Mouse (Mus musculus): ENCODE data around the gene Vangl1. TPM values are rescaled to one million over a fixed set of nuclear protein-coding genes. Genes with fewer than 3 reads are reported as not detected.

The Vangl1 gene
- total RNA-seq, 1 experiment from 2014 or later = not detected

DNA sequence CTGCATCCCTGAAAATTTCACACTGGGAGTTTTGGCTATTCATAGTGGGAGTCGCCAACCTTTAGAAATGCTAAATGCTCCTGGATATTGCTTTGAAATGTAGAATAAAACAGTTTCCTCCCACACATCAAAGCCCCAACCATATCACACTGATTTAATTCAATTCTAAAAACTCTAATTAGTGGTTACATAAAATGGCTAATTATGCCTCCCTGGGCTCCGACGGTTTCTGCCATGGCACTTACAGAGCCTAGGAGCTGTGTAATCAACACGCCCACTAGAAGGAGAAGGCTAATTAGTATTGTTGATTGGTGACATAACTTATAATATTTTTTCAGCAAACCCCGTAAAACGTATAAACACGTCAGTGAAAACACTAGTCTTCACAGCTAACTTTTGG is 1.4 kb downstream of the Vangl1 start:
- ATAC-seq (ENCODE audit: extremely low read depth, insufficient number of reproducible peaks, low FRiP score, poor library complexity, severe bottlenecking) = no peak

DNA sequence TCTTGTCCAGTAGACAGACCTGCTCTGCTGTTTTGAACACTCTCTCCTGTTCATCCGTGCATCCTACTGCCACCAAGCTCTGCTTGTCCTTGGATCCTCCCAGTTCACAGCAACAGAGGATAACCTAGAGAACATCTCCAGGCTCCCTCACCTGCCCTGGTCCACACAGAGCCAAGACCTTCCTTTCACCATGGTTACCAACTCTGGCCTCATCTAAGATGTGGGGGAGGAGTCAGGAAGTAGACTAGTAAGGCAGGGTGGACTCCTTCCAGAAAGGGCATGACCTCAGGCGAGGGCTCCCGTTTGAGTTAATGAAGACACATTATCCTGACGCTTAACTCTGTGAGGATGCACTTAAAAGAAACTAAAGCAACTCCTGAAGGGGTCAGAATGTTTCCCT is 4.5 kb downstream of the Vangl1 start:
- no peak for ATAC-seq (ENCODE audit: extremely low read depth, insufficient number of reproducible peaks, low FRiP score, poor library complexity, severe bottlenecking)

DNA sequence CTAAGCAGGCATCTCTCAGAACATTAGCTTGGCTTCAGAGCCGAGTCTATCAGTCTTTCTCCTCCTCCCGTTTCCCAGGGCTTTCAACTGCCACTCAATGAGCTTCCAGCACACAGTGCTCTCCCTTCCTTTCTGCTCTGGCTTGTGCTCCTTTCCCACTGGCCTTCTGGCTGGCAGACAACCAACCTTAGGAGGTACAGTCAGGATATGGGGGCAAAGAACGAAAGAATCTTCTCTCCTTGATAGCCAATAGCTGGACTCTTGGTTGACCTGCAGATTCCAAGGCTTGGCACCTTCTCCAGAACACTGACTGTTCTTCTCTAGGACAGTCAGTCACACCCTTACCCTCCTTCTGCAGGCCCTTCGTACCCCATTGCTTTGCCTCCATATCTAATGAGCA is 5.3 kb downstream of the Vangl1 start:
- no peak for ATAC-seq (ENCODE audit: extremely low read depth, insufficient number of reproducible peaks, low FRiP score, poor library complexity, severe bottlenecking)

DNA sequence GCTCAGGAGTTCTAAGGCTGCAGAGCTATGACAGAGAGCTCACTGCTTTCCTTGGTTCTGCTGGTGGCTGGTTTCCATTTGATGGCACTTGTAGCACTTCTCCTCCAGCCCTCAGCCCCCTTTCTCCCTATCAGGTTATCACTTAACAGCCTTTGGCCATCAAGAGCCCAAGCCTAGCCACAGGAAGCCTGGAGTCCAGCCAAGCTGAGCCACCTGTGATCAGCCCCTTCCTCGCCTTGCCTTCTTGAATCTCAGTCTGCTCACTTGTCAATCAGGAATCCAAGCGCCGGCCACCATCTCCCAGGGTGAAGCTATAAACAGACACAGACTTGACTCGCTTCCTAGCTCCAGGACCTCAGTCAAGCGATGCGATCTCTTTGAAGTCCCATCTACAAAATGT is 6.0 kb downstream of the Vangl1 start:
- no peak for ATAC-seq (ENCODE audit: extremely low read depth, insufficient number of reproducible peaks, low FRiP score, poor library complexity, severe bottlenecking)

DNA sequence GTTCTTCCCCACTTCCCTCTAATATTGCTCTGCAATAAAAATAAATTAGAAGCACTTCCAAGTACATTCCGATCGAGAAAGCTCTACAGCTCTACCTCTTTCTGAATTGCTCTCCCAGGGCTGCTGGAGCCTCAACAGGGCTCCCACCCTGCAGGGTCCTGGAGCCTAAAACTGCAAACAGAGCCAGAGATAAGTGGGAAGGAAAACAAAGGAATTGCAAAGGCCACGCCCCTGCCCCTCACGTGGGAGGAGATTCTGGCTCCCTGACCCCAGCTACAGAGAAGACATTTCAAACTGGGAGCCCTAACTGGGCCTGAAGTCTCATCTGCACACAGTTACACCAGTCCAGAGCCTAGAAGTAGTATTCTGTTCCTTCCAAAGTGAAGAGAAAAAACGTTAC is 6.7 kb downstream of the Vangl1 start:
- ATAC-seq (ENCODE audit: extremely low read depth, insufficient number of reproducible peaks, low FRiP score, poor library complexity, severe bottlenecking) = no peak

DNA sequence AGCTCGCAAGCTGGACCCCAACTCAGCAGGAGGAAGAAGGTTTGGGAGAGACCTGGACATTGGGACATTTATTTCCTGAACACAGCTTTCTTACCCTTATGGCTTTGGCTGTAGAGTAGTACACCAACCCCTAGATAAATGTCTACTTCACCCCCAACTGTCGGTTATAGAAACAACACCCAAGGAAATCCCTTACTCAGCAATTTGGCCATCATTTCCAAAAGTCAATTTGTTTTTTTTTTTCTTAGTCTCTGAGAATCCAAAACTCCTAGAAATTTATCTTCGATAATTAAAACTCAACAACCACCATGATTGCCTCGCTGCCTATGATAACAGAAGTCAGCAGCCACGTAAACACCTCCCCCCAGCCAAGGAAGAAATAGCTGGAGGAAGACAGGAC is 7.3 kb downstream of the Vangl1 start:
- no peak for ATAC-seq (ENCODE audit: extremely low read depth, insufficient number of reproducible peaks, low FRiP score, poor library complexity, severe bottlenecking)

DNA sequence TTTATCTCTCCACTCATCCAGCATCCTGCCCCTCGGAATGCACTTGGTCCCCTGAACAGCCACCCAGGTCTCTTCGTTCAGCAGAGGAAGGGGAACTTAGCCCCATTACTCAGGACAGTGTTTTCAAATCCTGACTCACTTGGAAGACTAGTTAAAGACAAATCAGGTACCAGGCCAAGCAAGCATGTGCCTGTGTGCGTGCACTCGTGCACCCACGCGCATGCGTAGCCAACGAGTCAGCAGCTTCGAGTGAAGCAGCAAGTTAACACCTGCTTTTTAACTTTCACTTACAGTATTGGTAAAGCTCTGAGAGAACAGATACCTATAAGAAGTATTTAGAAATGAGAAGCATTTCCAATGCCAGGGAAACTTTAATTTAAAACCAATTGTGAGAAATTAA is 8.3 kb downstream of the Vangl1 start:
- ATAC-seq (ENCODE audit: extremely low read depth, insufficient number of reproducible peaks, low FRiP score, poor library complexity, severe bottlenecking) = no peak

DNA sequence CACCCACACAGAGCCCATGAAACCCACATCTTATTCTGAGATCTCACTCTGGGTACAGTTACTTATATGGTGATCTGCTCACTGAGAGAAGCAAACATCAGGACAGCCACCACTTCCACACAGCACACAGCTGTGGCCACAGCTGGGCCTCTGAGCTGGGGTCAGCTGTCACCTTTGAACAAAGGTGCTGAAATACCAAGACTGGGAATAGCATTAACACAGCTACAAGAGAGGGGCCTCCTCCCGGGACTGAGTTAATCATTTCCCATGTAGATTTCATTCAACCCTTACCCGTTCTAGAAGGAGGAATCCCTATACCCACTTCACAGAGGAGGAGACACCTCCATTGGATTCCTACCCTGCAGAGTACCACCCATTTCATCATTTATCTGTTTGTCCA is 8.7 kb downstream of the Vangl1 start:
- no peak for ATAC-seq (ENCODE audit: extremely low read depth, insufficient number of reproducible peaks, low FRiP score, poor library complexity, severe bottlenecking)

DNA sequence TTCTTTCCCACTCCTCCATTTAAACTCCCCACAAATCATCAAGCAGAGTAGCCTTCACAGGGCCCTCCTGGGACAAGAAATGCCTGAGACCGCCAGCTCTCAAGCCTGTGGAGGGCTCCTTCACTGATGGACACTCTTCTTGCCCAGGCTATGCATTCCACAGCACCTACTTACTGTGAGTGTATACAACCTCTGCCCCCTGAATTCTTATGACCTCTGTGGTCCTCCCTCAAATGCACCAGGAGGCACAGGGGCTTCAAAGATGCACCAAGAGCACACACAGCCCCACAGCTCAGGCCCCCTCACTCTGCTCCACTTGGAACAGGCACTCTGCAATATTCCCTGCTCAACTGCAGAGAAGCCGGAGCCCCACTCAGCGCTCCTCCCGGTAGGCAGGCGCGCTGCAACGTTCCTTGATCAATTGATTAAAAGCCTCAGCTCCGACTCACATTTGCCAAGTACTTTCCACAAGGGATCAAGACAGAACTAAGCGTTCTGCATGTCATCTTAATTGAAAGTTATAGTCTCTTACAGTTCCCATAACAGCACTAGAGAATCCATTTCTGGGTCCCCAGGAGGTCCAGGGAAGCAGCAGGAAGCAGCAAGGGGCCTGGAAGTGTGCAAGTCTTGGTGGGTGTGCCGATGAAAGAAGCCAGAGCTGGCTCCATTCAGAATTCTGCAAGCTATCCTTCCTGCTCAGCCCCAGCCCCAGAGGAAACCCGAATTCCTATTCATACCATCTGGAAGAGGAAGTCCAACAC is 10.0 kb downstream of the Vangl1 start:
- no peak for ATAC-seq (ENCODE audit: extremely low read depth, insufficient number of reproducible peaks, low FRiP score, poor library complexity, severe bottlenecking)

DNA sequence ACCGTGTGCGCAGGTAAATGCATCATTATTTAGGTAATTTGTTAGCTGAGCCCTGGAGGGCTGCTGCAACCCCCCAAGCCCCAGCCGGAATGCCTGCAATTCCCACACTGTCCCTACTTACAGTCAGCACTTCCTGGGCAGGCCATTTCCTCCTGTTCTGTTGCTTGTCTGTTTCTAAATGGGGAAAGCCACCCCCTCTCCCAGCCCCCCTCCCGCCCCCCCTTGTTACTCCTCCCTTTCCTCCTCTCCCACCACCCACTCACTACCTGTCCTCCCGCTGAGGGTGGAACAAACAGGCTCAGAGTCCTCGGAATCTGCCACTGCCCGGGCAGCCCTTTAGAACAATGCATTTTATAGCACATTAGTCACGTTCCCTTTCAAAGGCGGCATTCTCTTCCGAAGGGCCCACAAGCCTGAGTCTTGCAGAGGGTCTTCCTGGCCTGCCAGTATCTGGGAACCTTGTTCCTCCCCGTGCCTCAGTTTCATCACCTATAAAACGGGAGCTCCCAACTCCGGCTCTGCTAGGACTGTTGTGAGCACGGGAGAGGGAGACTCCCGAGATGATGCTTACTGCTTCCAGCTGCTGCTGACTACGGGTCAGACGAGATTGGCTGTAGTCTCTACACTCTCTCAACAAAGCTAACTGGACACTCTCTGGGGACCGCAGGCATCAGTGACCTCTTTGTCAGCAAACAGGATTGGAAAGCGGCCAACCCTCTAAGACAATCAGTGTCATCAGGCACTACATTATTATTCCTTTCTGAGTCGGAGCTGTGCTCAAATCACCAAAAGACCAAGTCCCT is 10.8 kb downstream of the Vangl1 start:
- no peak for ATAC-seq (ENCODE audit: extremely low read depth, insufficient number of reproducible peaks, low FRiP score, poor library complexity, severe bottlenecking)

DNA sequence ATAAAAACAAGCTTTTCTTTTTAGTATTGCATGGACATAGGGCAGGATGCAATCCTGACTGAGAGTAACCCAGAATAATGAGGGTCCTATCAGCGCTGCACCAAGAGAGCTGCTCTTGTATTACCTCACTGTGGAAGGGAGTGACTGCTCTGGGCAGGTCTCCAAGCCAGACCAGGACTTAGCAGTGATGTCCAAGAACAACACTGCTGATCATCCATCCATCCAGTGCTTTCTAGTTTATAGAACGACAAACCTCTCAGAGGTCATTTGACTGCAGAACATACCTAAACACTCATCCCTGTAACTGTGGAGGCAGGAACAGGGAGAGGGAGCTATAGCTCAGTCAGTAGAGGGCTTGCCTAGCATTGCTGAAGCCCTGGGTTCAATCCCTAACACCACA is 11.9 kb downstream of the Vangl1 start:
- ATAC-seq (ENCODE audit: extremely low read depth, insufficient number of reproducible peaks, low FRiP score, poor library complexity, severe bottlenecking) = no peak

DNA sequence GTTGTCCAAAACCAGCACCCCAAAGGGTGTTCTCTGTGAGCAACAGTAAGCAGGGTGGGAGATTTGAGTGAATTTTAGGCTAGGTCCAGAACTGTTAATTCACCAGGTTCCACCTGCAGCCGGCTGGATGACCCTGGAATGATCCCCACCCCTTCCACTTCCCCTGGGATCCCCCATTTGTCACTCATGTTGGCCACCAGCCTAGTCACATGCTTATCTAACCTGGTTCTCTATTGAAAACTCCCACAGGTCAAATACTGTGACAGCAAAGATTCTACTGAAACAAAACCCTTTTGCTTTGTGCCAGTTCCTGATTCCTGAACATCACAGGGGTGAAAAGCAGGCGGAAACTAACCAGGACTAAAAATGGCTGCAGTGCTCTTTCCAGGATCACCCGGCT is 12.9 kb downstream of the Vangl1 start:
- ATAC-seq (ENCODE audit: extremely low read depth, insufficient number of reproducible peaks, low FRiP score, poor library complexity, severe bottlenecking) = no peak

DNA sequence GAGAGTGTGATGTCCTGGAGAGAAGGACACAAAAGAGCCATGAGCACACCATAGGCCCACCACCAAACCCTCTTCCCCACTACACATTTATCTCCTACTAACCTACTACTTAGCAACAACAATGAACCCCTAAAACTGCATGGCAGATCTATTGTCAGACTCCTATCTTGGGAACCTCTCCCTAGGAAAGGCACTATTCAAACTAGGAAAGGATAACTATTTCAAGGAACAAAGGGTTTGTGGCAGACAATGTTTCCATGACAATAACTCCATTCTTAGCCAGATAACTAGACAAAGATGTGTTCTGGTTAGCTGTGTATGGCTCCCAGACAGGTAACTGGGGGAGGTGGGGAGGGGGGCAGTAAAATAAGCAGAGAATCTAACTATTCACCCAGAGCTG is 13.9 kb downstream of the Vangl1 start:
- no peak for ATAC-seq (ENCODE audit: extremely low read depth, insufficient number of reproducible peaks, low FRiP score, poor library complexity, severe bottlenecking)

DNA sequence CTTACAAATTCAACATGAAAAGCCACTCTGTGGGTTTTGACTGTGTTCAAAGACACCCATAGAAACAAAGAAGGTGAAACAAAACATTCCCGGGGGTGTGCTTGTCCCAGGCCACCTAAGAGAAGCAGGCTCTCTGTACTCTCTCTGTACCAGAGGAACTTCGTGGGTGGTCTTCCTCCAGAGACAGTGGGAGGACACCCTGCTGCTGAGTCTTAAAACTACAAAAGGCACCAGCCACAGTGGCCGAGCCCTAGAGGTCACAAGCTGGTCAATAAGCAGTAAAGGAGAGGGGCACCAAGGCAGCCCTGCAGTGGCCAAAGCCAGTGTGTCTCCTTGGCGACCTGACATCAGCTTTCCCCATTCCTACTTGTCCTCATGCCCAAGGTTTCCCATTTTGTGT is 14.5 kb downstream of the Vangl1 start:
- ATAC-seq (ENCODE audit: extremely low read depth, insufficient number of reproducible peaks, low FRiP score, poor library complexity, severe bottlenecking) = no peak

DNA sequence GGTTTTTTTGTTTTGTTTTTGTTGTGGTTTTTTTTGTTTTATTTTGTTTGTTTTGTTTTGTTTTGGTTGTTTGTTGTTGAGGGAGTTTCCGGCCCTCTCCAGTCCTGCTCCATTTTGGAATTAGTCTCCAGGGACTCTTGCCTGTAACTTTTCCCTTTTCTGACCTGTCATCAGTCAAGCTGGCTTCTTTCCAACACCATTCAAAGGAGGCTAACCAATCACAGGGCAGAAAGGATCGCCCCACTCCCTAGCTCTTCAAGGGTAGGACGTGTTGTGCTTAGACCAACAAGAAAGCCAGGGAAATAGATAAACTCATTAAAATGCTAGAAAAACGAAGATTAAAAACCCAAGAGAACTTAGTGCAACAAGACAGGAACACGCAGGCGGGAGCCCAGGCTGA is 15.5 kb downstream of the Vangl1 start:
- ATAC-seq (ENCODE audit: extremely low read depth, insufficient number of reproducible peaks, low FRiP score, poor library complexity, severe bottlenecking) = no peak

DNA sequence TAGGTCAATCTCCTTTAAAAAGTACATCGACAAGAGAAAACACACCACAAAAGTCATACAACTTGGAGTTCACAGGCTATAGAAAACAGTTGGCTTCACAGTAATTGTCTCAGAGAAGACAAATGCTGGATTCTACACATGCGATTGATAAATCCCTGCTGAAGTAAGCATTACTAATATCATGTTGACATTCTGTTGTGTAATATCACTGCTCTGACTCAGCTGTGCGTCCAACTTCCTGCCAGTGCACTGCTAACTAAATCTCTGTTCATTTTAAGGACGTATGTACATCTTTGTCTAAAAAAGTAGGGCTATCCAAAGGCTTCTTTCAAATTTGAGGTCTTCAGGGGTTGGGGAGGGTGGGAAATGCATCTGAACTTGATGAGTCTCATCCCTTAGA is 17.1 kb downstream of the Vangl1 start:
- ATAC-seq (ENCODE audit: extremely low read depth, insufficient number of reproducible peaks, low FRiP score, poor library complexity, severe bottlenecking) = no peak

DNA sequence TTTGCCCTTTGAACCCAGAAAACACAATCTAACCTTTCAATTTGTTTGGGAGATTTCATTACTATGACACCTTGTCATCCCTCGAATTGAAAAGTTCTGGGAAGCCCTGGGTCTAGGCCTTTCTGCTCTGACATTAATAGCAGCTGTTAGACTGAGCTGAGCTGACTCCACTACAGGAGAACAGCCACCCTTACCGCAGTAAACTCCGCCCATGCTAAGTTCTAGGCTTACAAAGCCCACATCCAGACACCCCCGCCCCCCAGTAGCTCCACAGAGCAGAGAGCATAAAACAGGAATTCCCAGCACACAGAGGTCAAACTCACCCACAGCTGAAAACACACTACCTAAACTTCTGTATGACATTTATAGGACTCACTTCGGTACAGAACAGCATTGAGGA is 19.8 kb downstream of the Vangl1 start:
- no peak for ATAC-seq (ENCODE audit: extremely low read depth, insufficient number of reproducible peaks, low FRiP score, poor library complexity, severe bottlenecking)

DNA sequence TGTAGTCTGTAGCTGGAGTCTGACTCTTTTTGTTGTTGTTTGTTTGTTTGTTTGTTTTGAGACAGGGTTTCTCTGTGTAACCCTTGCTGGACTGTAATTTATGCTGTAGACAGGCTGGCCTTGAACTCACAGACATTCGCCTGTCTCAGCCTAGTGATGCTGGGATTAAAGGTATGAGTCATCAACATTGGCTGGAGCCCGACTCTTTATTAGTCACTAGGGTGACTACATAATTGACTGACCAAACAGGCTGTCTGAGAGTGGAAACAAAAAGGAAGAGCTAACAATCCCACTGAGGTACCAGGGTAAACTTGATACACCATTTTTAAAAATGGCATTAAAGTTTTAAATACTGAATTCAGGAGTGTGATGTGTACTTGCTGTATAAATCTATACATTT is 21.9 kb downstream of the Vangl1 start:
- no peak for ATAC-seq (ENCODE audit: extremely low read depth, insufficient number of reproducible peaks, low FRiP score, poor library complexity, severe bottlenecking)

DNA sequence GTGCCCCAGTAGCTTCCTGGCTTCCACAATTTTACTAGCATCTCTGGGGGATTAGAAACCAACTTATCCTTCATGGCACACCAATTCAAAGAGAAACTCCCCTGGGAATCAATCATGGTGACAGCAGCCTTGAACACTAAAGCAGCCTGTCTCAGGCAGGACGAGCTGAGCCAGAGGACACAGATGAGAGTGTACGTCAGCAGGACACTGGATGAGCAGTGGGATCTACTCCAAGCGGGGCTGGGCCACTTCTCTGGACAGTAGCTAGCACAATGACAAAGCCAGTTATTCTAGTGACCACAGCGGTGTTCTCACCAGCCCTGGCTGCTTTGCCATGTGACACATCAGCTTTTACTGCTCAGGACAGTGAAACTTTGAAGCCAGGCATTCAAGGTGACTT is 23.3 kb downstream of the Vangl1 start:
- ATAC-seq (ENCODE audit: extremely low read depth, insufficient number of reproducible peaks, low FRiP score, poor library complexity, severe bottlenecking) = no peak

DNA sequence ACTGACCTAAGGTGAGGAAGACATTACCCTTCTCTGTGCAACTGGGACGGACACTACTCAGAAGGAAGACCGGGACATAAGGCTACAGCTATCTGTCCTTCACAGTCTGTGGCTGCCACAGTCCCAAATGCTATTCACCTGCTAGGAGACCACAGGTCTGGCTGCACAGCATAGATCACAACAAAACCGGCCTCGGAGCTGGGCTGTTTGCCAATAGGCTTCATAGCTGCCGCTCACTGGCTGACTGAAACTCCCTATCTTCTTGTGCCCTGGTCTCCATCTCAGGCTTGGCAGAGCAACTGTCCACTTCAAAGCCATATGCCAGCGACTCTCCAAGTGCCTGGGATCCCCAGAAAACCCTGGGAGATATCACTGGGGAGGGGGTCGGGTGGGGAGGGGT is 23.7 kb downstream of the Vangl1 start:
- no peak for ATAC-seq (ENCODE audit: extremely low read depth, insufficient number of reproducible peaks, low FRiP score, poor library complexity, severe bottlenecking)

DNA sequence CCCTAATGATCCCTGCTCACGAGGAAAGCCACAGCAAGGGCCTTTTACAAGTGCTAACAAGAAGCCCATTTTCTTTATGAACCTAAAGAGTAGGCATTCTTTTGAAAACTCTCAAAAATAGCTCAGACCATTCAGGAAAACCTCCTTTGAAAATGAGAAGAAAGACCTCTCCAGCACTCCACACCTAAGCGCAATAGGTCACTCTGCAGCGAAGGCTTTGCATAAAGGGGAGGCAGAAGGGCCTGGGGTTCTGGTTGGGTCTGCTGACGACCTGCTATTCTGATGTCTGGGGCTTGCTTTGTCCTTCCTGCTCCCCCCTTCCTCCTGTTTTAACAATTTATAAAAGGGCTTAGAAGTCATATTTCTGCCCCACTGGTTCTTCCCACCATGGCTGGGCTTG is 24.6 kb downstream of the Vangl1 start:
- ATAC-seq (ENCODE audit: extremely low read depth, insufficient number of reproducible peaks, low FRiP score, poor library complexity, severe bottlenecking) = no peak

Measured in neutrophil, adult 5-6 weeks (primary cell).